Mouse (Mus musculus) brown adipose tissue, adult 24 weeks (tissue): Measurements from ENCODE around the gene Zc3h18. TPM values are rescaled to one million over a fixed set of nuclear protein-coding genes. Genes with fewer than 3 reads are reported as not detected.

Source experiments
- H3K27ac ChIP-seq: fragments of 200-500 bp; replicated peaks from 2 replicates; pipeline ENCODE4 v1.5.1; 2012; ENCODE audit warnings: low read depth, mild to moderate bottlenecking, low read length
- H3K4me1 ChIP-seq: fragments of 200-500 bp; 2 replicates; pipeline ENCODE4 v1.6.1; 2012; ENCODE audit warnings: low read length, mixed read lengths; ENCODE audit not compliant: control insufficient read depth, insufficient read depth, insufficient read length
- H3K4me3 ChIP-seq: fragments of 200-500 bp; 2 replicates; pipeline ENCODE4 v1.5.1; 2012; ENCODE audit warnings: low read depth, mild to moderate bottlenecking, low read length, moderate library complexity; ENCODE audit not compliant: insufficient read depth
- polyA plus RNA-seq: library from polyadenylated mRNA; stranded (reverse); fragments of >200 nt; gene quantifications from 2 replicates; pipeline ENCODE4 v1.2.4, GENCODE M21; 2012; ENCODE audit not compliant: missing spikeins, insufficient read depth, insufficient read length

Zc3h18 gene
- polyA plus RNA-seq, 1 experiment: 14.5 TPM

DNA sequence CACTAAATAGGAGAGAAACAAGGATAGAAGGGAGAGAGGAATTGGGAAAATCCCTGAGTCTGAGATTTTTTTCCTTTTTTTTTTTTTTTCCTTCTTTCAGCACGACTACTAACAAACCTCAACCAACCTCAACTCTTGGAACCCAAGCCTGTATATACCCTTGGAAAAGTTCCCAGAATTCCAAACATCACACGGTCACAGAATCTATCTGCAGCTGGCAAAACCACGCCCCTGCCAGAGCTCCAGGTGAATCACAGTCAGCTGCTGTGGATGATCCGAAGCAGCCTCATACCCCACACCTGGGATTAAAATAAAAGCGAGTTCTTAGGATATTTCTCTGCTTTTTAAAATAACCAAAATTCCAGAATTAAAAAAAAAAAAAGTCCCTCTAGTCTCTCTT, 34.0 kb upstream of the Zc3h18 start:
- Histone ChIP-seq H3K27ac (no peak overlapping the region), H3K4me1 (0 out of 2 replicates have a peak, but pooled peaks cover 3% of the 10 kb centered on the region), H3K4me3 (no peak overlapping the region)

- Histone ChIP-seq H3K4me1 (0 out of 2 replicates have a peak, but pooled peaks cover 3% of the 10 kb centered on the region), H3K4me3 (0 out of 2 replicates have a peak overlapping the region, but pooled peaks have one; percentile 8), H3K27ac (no peak overlapping the region)
These were observed 33.6 kb upstream of the Zc3h18 start for GRCm38 (mm10) chr8:122342806-122343209.

DNA sequence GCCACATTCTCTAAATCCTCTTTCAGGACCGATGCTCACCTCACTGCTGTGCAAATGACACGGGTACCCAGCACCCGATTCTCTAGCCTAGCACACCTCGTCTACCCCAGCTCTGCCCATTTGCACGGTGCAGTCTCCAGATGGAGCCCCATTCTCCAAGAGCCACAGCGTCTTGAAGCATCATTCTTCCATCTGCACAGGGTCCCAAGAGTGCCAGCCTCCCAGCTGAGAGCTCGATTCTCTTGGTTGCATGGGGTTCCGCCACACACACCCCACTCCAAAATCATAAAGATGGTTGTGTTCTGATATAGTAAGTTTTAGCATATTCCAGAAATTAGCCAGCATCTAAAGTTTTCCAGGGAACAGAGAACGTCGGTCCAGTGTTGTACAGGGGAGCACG, 33.1 kb upstream of the Zc3h18 start:
- no peak overlapping the region for H3K27ac ChIP-seq
- 0 out of 2 replicates have a peak overlapping the region, but pooled peaks have one; percentile 8 for H3K4me3 ChIP-seq
- 0 out of 2 replicates have a peak, but pooled peaks cover 3% of the 10 kb centered on the region for H3K4me1 ChIP-seq

GRCm38 (mm10) chr8:122343758-122344157, 32.7 kb upstream of the Zc3h18 start:
- Histone ChIP-seq H3K4me3 (no peak overlapping the region), H3K4me1 (0 out of 2 replicates have a peak, but pooled peaks cover 3% of the 10 kb centered on the region), H3K27ac (no peak overlapping the region)

DNA sequence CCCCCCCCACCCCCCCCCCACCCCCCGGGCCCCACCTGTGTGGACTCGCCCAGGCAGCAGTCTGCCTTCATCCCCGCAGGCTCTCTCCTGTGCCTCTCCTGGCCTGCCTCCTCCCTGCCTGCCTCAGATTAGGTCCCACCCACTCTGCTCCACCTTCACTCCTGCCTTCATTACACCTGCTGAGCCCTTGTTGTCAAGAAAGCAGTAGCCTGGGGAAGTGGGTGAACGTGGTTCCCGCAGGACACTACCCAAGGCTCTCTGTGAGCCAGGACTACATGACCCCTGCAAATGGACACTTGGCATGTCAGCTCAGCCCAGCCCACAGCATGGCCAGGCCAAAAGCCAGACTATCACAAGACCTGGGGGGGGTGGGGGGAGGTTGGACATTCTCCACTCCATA, 32.2 kb upstream of the Zc3h18 start:
- Histone ChIP-seq H3K4me3 (no peak overlapping the region), H3K27ac (no peak overlapping the region), H3K4me1 (0 out of 2 replicates have a peak, but pooled peaks cover 3% of the 10 kb centered on the region)

GRCm38 (mm10) chr8:122345181-122346095, 31.0 kb upstream of the Zc3h18 start:
- Histone ChIP-seq H3K27ac (no peak overlapping the region), H3K4me1 (0 out of 2 replicates have a peak, but pooled peaks cover 3% of the 10 kb centered on the region), H3K4me3 (no peak overlapping the region)

DNA sequence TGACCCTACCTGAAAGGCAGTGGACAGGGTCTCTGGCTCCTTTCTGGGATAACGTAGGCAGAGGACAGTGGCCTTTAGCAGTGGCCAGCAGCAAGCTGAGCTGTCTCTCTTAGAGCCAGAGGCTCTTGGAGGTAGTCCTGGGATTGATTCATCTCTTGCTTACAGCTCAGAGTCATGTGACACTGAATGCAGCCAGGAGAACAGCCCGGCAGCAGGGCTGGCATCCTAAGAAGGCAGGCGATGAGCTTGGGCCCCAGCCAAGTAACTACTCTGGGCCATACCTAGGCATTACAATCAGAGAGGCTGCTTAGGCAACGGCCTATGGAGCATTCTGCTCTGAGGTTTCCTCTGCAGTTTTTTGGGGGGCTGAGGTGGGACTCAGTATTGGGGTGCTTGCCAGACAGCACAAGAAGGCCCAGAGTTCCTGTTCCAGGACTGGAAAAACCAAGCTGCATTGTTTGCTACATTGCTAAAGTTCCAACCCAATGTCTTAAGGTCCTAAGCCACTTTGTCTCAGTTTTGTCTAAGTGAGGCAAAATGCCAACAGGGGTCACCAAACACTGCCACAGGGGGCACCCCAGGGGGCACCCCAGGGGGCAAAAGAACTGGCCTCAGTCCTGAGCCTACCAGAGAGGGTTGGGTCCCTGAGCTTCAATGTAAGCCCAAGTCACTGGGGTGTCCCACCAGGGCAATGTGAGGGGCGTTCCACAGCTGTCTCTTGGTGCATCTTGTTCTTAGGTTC, 28.4 kb upstream of the Zc3h18 start:
- Histone ChIP-seq H3K27ac (no peak overlapping the region), H3K4me1 (0 out of 2 replicates have a peak, but pooled peaks cover 3% of the 10 kb centered on the region), H3K4me3 (no peak overlapping the region)

- Histone ChIP-seq H3K4me1 (0 out of 2 replicates have a peak, but pooled peaks cover 3% of the 10 kb centered on the region), H3K4me3 (no peak overlapping the region), H3K27ac (no peak overlapping the region)
These were observed 26.8 kb upstream of the Zc3h18 start for GRCm38 (mm10) chr8:122349357-122350297.

- Histone ChIP-seq H3K4me3 (no peak overlapping the region), H3K27ac (no peak overlapping the region), H3K4me1 (no peaks in the 10 kb centered on the region)
These were observed 25.9 kb upstream of the Zc3h18 start for GRCm38 (mm10) chr8:122350309-122351089.

- H3K4me3 ChIP-seq: no peak overlapping the region
- H3K27ac ChIP-seq: no peak overlapping the region
- H3K4me1 ChIP-seq: no peaks in the 10 kb centered on the region
These were observed 22.3 kb upstream of the Zc3h18 start for GRCm38 (mm10) chr8:122354157-122354556.

DNA sequence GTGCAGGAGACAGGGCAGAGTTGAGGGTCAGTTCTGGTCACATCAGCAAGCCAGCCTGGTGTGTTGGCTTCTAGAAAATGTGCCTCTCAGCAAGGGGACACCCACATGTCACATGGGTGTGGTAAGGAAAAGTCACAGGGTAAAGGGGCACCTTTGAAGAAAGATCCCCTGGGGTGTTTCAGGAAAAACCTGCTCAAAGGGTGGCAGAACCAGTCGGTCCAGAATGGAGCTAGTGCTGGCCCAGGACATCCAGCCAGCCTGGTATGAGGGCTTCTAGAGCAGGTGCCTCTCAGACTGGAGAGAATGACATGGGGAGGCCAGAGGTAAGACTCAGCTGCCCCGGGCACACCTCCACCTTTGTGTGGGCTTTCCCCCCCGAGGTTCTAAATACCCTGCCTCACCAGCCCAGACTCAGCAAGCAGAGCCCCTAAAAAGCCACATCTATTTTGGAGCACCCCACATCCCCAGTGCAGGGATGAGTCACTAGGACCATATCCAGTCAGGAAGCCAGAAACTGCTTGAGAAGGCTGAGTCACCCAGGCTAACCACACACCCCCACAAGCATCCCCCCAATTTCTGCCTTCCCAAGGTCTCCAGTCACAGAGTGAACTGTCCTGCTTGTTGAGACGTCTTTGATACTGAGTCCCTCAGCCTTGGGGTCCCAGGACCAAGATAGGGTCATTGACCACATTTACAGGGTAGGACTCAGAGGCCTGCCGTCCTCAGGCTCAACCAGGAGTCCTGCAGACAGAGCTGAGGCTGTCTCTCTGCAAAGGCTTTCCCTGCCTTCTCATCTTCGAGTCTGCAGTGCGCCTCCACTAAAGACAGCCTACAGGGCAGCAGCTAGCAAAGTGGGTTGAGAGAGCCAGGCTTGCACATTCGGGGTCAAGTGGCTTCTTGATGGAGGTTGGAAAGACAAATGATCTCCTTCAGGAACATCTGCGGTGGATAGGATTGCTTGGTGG, 20.5 kb upstream of the Zc3h18 start:
- no peak overlapping the region for H3K4me3 ChIP-seq
- no peaks in the 10 kb centered on the region for H3K4me1 ChIP-seq
- H3K27ac ChIP-seq: no peak overlapping the region

GRCm38 (mm10) chr8:122357202-122357601, 19.2 kb upstream of the Zc3h18 start:
- no peak overlapping the region for H3K4me3 ChIP-seq
- H3K27ac ChIP-seq: no peak overlapping the region
- no peaks in the 10 kb centered on the region for H3K4me1 ChIP-seq

GRCm38 (mm10) chr8:122357641-122358040, 18.8 kb upstream of the Zc3h18 start:
- Histone ChIP-seq H3K4me1 (no peaks in the 10 kb centered on the region), H3K4me3 (no peak overlapping the region), H3K27ac (no peak overlapping the region)
